In the genomic region with DNA sequence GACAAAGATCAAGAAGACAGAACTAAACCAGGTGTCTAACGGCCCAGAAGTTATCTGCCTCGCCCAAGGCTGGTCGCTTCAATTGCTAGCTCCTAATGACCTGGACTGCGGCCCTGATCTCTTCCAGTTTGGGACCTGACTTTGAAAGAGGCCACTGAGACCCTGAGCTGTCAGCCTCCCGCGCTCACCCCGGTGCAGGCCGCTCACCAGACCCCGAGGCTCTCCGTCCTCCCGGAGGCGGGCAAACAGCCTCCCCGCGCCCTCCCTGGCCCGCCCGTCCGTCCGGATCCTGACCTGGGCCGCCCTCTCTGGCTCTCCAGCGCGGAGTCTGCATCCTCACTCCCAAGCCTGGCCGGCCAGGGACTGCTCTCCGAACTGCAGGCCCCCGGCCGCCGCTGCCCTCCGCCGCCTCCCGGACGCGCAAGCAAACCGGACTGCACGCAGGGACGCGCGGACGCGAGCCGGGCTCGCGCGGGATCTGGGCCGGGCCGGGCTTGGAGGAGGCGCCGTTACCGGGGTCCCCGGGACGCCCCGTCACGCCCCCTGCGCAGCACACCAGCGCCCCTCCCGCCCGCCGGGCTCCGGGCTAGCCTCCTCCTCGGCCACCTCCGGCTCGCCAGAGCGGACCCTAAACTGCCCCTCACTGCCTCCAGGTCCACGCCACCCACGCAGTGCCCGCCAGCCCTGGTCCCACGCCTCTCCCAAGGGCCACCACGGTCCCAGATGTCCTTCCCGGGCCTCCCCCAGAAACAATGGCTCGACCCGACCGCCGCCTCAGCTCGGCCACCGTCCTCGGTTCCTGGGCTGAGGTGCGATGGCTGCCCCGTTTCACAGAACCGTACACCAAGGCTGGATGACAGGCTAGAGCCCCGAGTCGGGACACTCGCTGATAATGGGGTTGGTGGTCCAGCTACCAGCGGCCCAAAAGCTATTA, we compare ENCODE assay signal across 7 mouse cellular contexts. TPM values are rescaled to one million over a fixed set of nuclear protein-coding genes. Genes with fewer than 3 reads are reported as not detected.
DNase-seq lines count a peak whose midpoint lies in the region; ATAC-seq and TF ChIP-seq lines count a peak whose summit lies in the region.

No protein-coding gene starts in this region.

- H3K4me1 ChIP-seq in bone marrow, adult 2 months (ENCODE audit: control insufficient read depth, insufficient read depth, low read length), result no peaks in the 10 kb centered on the region
- peaks cover 49% of the 10 kb centered on the region for H3K4me1 ChIP-seq in embryonic facial prominence, embryonic 13.5 days
- peaks cover 59% of the 10 kb centered on the region for H3K4me1 ChIP-seq in heart, embryonic 10.5 days
- peaks cover 40% of the 10 kb centered on the region for H3K4me1 ChIP-seq in kidney, embryonic 14.5 days (ENCODE audit: control insufficient read depth, insufficient read depth, low read length)
- peaks cover 13% of the 10 kb centered on the region for H3K4me1 ChIP-seq in liver, adult 2 months (ENCODE audit: control insufficient read depth, insufficient read depth, low read length)

- TF ChIP-seq CTCF in bone marrow, adult 2 months (IDR thresholded peaks at IDR 0.05; ENCODE audit: control insufficient read depth, insufficient read depth, low read length), result no peak
- TF ChIP-seq CTCF in liver, adult 2 months (IDR thresholded peaks at IDR 0.05; ENCODE audit: low read depth, low read length), result no peak

- H3K79me2 ChIP-seq in liver, adult 2 months (ENCODE audit: control insufficient read depth, insufficient read depth, low read length), result peaks cover 33% of the 10 kb centered on the region

- no peaks in the 10 kb centered on the region for H3K27me3 ChIP-seq in embryonic facial prominence, embryonic 13.5 days
- H3K27me3 ChIP-seq in heart, embryonic 10.5 days (ENCODE audit: insufficient read depth, poor library complexity, severe bottlenecking), result no peaks in the 10 kb centered on the region
- no peaks in the 10 kb centered on the region for H3K27me3 ChIP-seq in kidney, embryonic 14.5 days (ENCODE audit: control insufficient read depth, insufficient read depth, low read length)
- no peaks in the 10 kb centered on the region for H3K27me3 ChIP-seq in liver, adult 2 months (ENCODE audit: control insufficient read depth, insufficient read depth, low read length)
- no peaks in the 10 kb centered on the region for H3K27me3 ChIP-seq in splenic B cell, adult 2 months (ENCODE audit: control insufficient read depth, insufficient read depth, low read length, poor library complexity, severe bottlenecking)

- WGBS in bone marrow, adult 2 months, result 1% methylated on average over 78 of the region's 81 CpGs
- WGBS in embryonic facial prominence, embryonic 13.5 days, result under 1% methylated on average over 79 of the region's 81 CpGs
- WGBS in heart, embryonic 10.5 days, result under 1% methylated on average over 67 of the region's 81 CpGs
- under 1% methylated on average over 77 of the region's 81 CpGs for WGBS in kidney, embryonic 14.5 days
- WGBS in liver, adult 2 months, result 1% methylated on average over 79 of the region's 81 CpGs

- H3K4me2 ChIP-seq in embryonic facial prominence, embryonic 13.5 days, result peak overlapping the region; percentile 94
- peak overlapping the region; percentile 79 for H3K4me2 ChIP-seq in kidney, embryonic 14.5 days (replicated peaks; ENCODE audit: low read depth, low read length)

- H3K9ac ChIP-seq in embryonic facial prominence, embryonic 13.5 days, result peak overlapping the region; percentile 98
- peak overlapping the region; percentile 95 for H3K9ac ChIP-seq in kidney, embryonic 14.5 days (ENCODE audit: low read depth, low read length)
- H3K9ac ChIP-seq in liver, adult 2 months (ENCODE audit: low read depth, low read length), result peak overlapping the region; percentile 90

- DNase-seq in heart, embryonic 10.5 days (ENCODE audit: low spot score), result peak; percentile 84
- peak; percentile 41 for DNase-seq in liver, adult 2 months (ENCODE audit: extremely low read depth, low read depth, low spot score)
- DNase-seq in splenic B cell, adult 2 months (ENCODE audit: low read depth, low spot score), result peak; percentile 43

- no peak overlapping the region; the same call in 1 of the 2 replicates for H3K27ac ChIP-seq in bone marrow, adult 2 months (ENCODE audit: control insufficient read depth, insufficient read depth, low read depth, low read length, poor library complexity)
- peak overlapping the region; percentile 98 for H3K27ac ChIP-seq in embryonic facial prominence, embryonic 13.5 days
- peak overlapping the region; percentile 97 for H3K27ac ChIP-seq in heart, embryonic 10.5 days
- peak overlapping the region; percentile 95 for H3K27ac ChIP-seq in kidney, embryonic 14.5 days (ENCODE audit: low read depth, low read length)
- H3K27ac ChIP-seq in liver, adult 2 months (replicated peaks; ENCODE audit: insufficient read depth, low read depth, low read length), result peak overlapping the region; percentile 23

- H3K4me3 ChIP-seq in bone marrow, adult 2 months (replicated peaks; ENCODE audit: control insufficient read depth, low read depth, low read length), result peak overlapping the region; percentile 56
- H3K4me3 ChIP-seq in embryonic facial prominence, embryonic 13.5 days, result peak overlapping the region; percentile 98
- H3K4me3 ChIP-seq in heart, embryonic 10.5 days, result peak overlapping the region; percentile 93
- H3K4me3 ChIP-seq in kidney, embryonic 14.5 days (ENCODE audit: low read length), result peak overlapping the region; percentile 96
- peak overlapping the region; percentile 80 for H3K4me3 ChIP-seq in liver, adult 2 months (ENCODE audit: insufficient read depth, low read depth, low read length)

- H3K36me3 ChIP-seq in embryonic facial prominence, embryonic 13.5 days, result no peaks in the 10 kb centered on the region
- no peaks in the 10 kb centered on the region for H3K36me3 ChIP-seq in heart, embryonic 10.5 days
- H3K36me3 ChIP-seq in kidney, embryonic 14.5 days (ENCODE audit: control insufficient read depth, insufficient read depth, low read length), result no peaks in the 10 kb centered on the region
- no peaks in the 10 kb centered on the region for H3K36me3 ChIP-seq in liver, adult 2 months (ENCODE audit: control insufficient read depth, insufficient read depth, low read length)
- no peaks in the 10 kb centered on the region for H3K36me3 ChIP-seq in splenic B cell, adult 2 months (ENCODE audit: control insufficient read depth, insufficient read depth, low read length, poor library complexity, severe bottlenecking)

- no peaks in the 10 kb centered on the region for H3K9me3 ChIP-seq in embryonic facial prominence, embryonic 13.5 days
- H3K9me3 ChIP-seq in heart, embryonic 10.5 days, result no peaks in the 10 kb centered on the region
- H3K9me3 ChIP-seq in kidney, embryonic 14.5 days (ENCODE audit: control insufficient read depth, low read length), result no peaks in the 10 kb centered on the region

- ATAC-seq in embryonic facial prominence, embryonic 13.5 days (ENCODE audit: insufficient number of reproducible peaks, insufficient read depth, low FRiP score, low TSS enrichment, low read depth), result peak; percentile 22; the same call in 1 of the 2 replicates
- ATAC-seq in kidney, embryonic 14.5 days (ENCODE audit: low FRiP score, low TSS enrichment), result peak; percentile 50
- 0 out of 2 replicates have a peak, but pooled peaks have one; percentile 18 for ATAC-seq in monocyte, adult 5-6 weeks (replicated peaks; ENCODE audit: insufficient number of reproducible peaks, low FRiP score, low TSS enrichment, poor library complexity, severe bottlenecking)

- TF ChIP-seq POLR2A in bone marrow, adult 2 months (IDR thresholded peaks at IDR 0.05; ENCODE audit: borderline replicate concordance, control insufficient read depth, low read depth, low read length), result no peak
- 0 out of 2 replicates have a peak, but pooled peaks have one; percentile 5 for TF ChIP-seq POLR2A in liver, adult 2 months (IDR thresholded peaks at IDR 0.05; ENCODE audit: extremely low read depth, insufficient read depth, low read length)

RNA-seq across cellular contexts. Expression of gene Trio, which starts 1.4 kb away (rescaled TPM):
- polyA plus RNA-seq in bone marrow, adult 2 months (2011; ENCODE audit: insufficient read depth, insufficient read length, low replicate concordance, missing spikeins), result 23.9 and 24.7 TPM in 2 replicates
- polyA plus RNA-seq in embryonic facial prominence, embryonic 13.5 days (2015; fragmentation: Nextera tagmentation; extraction: Ambion mirVana), result 48.8 and 62.6 TPM in 2 replicates
- polyA plus RNA-seq in heart, embryonic 10.5 days (2016; fragmentation: Nextera tagmentation; extraction: Ambion mirVana), result 12.7 and 22.7 TPM in 2 replicates
- 37.8 and 42.1 TPM in 2 replicates for polyA plus RNA-seq in kidney, embryonic 14.5 days (2014; fragmentation: Nextera tagmentation; extraction: Ambion mirVana)
- total RNA-seq in liver, adult 2 months (2014; rRNA removed), result 17.9 and 25.4 TPM in 2 replicates
- polyA plus RNA-seq in liver, adult 2 months (2012; rRNA removed), result 5.8 and 10.6 TPM in 2 replicates
- 27.7 to 49.9 TPM (median 33.9 TPM) in 3 replicates for total RNA-seq in monocyte, adult 5-6 weeks (2017)
